Mouse (Mus musculus) gonadal fat pad, adult 2 months (tissue): ENCODE measurements at regions not wholly inside any gene's neighbourhood (a gene's known extent, or its start where the extent isn't known, plus 50 kb on each side); places are given as distances from the start of the nearest gene placed in this dataset.

Experiments
- DNase-seq: peaks from one replicate; pipeline ENCODE4 v3.0.0-alpha.2; 2012; ENCODE audit warnings: low read depth

DNA sequence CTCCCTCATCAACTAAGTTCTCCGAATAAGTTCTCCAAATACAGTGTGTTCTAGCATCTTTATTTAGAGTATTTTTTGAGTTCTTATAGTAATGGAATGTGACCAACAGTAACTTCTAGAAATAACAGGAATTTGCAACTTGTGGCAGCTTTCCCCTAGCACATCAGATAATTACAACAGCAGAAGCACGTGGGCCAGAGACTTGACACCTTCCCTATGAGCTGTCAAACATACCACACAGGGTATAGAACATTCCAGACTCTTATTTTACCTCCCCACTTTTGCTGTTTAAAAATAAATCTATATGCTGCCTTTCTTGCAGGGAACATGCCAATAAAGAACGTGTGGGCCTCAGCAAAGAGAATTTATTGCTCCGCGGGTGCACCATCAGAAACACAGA is 77.4 kb upstream of the Commd8 start:
- DNase-seq, result no peak

- no peak for DNase-seq
Observed at GRCm38 (mm10) chr5:72244134-72244533, 76.1 kb upstream of the Commd8 start.

GRCm38 (mm10) chr5:72242981-72243380 is 75.0 kb upstream of the Commd8 start:
- DNase-seq, result no peak

- DNase-seq, result no peak
Observed at GRCm38 (mm10) chr5:72241451-72241850, 73.5 kb upstream of the Commd8 start.

DNA sequence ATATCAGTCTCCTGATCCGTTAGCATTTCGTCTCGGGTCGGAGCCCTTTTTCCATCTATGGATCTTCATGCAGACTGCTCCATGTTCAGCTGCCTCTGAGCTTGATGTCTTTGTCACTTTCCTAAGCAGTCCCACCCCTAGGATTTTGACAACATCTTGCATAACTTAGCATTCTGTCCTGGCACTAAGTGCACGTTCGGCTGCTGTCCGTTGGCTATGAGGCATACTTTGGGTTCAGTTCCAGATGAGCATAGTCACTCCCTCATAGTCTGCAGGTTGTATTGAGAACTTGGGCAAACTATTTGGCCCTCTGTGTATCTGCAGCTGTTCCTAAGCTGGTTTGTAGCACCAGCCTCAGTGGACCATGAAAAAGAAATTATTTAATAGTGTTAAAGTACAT is 72.3 kb upstream of the Commd8 start:
- DNase-seq, result no peak

DNA sequence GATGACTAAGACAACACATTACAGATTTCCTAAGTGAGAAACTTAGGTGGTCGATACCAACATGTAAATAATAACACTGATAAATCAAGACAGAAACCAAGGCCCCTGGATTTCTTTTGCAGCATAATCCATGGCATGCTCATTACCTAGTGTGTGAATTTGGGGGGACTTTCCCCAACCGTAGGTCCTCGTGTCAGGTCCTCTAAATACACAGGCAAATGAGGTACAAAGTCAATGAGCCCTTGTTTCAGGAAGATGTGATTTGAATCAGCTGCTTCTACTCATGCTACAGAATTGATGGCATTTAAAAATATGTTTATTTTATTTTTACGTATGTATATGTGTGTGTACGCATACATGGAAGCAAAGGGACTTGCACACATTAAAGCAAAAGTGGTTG is 59.0 kb upstream of the Commd8 start:
- no peak for DNase-seq

DNA sequence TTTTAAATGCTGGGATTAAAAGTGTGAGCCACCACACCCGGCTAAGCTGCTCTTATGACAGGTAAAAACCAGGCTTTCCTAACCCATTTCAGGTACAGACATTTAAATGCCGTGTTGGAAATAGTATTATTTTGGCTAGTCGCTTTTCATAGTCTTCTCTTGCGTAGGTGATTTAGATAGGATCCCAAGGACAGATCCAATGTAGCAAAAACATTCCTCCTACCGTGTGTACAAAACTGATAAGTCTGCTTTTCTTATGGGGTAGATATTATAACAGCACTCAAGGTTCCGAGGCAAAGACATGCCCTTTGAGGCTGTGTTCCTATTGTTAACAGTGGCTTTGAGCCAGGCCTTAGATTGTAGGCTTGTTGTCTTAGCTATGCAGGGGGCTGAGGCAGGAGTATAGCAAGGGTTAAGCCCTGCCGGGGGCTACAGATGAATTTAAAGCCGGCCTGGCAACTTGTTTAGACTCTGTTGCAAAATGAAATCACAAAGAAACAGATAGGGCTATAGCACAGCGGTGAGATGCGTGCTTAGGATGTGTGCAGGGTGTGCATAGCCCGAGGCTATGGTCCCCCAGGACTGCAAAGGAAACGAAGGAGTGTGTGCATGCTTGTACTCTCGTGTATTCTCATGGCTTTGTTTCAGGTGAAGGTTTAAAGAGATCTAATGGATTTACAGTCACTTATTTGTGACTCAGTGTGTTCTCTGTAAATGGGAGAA is 57.7 kb upstream of the Commd8 start:
- DNase-seq, result no peak

- no peak for DNase-seq
Observed at GRCm38 (mm10) chr5:72225056-72225455, 57.1 kb upstream of the Commd8 start.

DNA sequence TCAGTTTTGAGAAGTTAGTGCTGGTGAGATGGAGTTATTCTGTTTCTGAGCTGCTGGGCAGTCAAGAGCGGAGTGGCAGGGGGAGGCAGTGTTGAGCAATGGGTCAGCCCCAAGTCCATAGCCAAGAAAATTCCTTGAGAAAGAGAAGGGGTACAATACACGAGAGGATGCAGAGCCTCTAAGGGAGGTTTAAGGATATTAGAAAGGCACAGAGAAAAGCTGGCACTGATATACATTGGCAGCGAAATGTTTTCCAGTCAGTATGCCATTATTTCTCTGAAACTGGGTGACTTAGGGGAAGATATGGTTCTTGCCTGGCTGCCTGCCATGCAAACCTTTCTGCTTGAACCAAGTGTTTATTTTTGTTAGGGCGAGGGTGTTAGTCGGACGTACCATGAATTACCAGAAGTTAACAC is 56.6 kb upstream of the Commd8 start:
- no peak for DNase-seq

GRCm38 (mm10) chr5:72222902-72223301 is 54.9 kb upstream of the Commd8 start:
- peak; percentile 70 for DNase-seq

DNA sequence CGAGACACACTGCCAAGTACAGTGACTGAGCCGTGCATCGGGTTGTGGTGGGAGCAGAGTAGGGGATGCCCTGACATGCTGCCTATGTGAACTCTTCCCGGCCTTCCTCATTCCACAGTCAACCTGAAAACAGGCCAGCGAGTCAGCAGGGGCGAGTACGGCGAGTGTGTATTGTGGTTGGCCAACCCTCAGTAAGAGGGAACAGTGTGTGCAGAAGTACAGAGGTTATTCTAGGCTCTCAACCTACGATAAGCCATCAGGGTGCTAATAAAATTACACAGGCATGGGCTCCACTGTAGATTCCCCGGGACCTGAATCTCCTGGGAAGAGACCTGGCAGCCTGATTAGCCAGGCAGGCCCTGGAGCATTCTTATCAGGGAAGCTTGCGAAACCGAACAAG is 51.7 kb upstream of the Commd8 start:
- peak; percentile 84 for DNase-seq

GRCm38 (mm10) chr5:72219248-72219647 is 51.3 kb upstream of the Commd8 start:
- DNase-seq, result no peak
